Mouse (Mus musculus): ENCODE data around the gene Zfand6.

DNA sequence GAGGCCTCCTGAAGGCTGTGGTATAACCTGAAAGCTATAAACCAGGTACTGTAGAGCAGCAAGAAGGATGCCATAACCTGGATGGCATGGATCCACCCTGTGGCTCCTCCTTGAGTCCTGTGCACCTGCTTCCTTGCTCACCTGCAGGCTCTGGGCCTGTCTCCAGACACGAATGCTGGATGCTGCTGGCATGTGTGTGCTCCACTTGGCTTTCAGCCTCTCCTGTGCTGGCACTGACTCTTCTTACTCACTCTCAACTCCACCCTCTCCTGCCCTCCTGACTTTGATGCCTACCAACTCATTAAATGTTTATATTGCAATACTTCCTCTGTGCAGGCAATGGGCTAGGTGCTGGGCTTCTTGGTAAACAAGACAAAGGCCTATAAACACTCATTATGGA lies 43.3 kb upstream of the Zfand6 start:
- no peak for TF ChIP-seq CTCF (IDR thresholded peaks at IDR 0.05; ENCODE audit: low read depth, low read length)
- TF ChIP-seq POLR2A (IDR thresholded peaks at IDR 0.05; ENCODE audit: borderline replicate concordance, low read depth, low read length) = no peak

Data from bone marrow macrophage, adult 2 months (primary cell).